Mouse (Mus musculus) testis, adult 2 months (tissue): ENCODE results near the gene Vmn2r113. TPM values are rescaled to one million over a fixed set of nuclear protein-coding genes. Genes with fewer than 3 reads are reported as not detected.
"Not testable (repeated sequence)": the region's sequence is repeated elsewhere in the genome, so short reads cannot be mapped to it uniquely, and the experiment has no call there.

Experiments used
- H3K27ac ChIP-seq: fragments of 200-500 bp; 2 replicates; pipeline ENCODE4 v1.5.1; 2012; ENCODE audit warnings: low read depth, low read length; ENCODE audit not compliant: control insufficient read depth, insufficient read depth
- H3K27me3 ChIP-seq: fragments of 200-500 bp; 2 replicates; pipeline ENCODE4 v1.6.1; 2012; ENCODE audit warnings: mild to moderate bottlenecking, low read length, moderate library complexity; ENCODE audit not compliant: control insufficient read depth, insufficient read depth
- H3K36me3 ChIP-seq: fragments of 200-500 bp; 2 replicates; pipeline ENCODE4 v1.6.1; 2012; ENCODE audit warnings: mild to moderate bottlenecking, low read length; ENCODE audit not compliant: control insufficient read depth, insufficient read depth
- H3K4me1 ChIP-seq: fragments of 200-500 bp; 2 replicates; pipeline ENCODE4 v1.6.1; 2012; ENCODE audit warnings: low read length; ENCODE audit not compliant: control insufficient read depth, insufficient read depth
- H3K4me3 ChIP-seq: fragments of 200-500 bp; 2 replicates; pipeline ENCODE4 v1.5.1; 2012; ENCODE audit warnings: low read depth, mild to moderate bottlenecking, low read length, moderate library complexity, mixed read lengths; ENCODE audit not compliant: control insufficient read depth
- polyA plus RNA-seq: library from polyadenylated mRNA; depleted of rRNA; stranded (reverse); fragments of >200 nt; gene quantifications from 2 replicates; pipeline ENCODE4 v1.2.3, GENCODE M21; 2012; rRNA removed

The Vmn2r113 gene
- not detected in 2 replicates for polyA plus RNA-seq

DNA sequence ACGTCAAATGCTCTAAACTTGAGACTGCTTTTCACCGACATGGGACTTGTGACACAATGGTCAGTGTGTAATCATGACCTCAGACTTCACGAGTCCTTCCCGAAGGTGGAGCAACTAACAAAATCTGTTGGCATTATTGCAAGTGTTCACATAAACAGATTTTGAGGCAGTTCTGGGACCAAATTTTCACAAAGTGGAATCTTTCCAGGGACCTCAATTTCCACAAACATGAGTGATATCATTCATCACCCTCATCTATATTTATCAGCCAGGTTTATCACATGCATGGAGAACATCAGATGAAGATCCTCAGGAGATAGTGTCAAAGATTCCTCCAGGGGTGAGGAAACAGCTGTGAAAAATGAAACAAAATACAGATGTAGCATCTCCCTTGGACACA, at the start of gene Vmn2r113:
Vmn2r113 (plus strand) TSS at position 301 of the 400 bp plus-strand sequence.
- H3K27ac ChIP-seq, H3K36me3 ChIP-seq, H3K27me3 ChIP-seq, H3K4me3 ChIP-seq, H3K4me1 ChIP-seq: not testable (repeated sequence)

Other genes with a start within 250 kb of the Vmn2r113 start
- 0.75 and 0.98 TPM in 2 replicates for gene Zfp945, start 75.8 kb upstream of the Vmn2r113 start, polyA plus RNA-seq
- gene Vmn2r-ps130, start 118.2 kb downstream of the Vmn2r113 start, polyA plus RNA-seq: not detected in 2 replicates